Mouse (Mus musculus): Measurements from ENCODE around the gene Zic1. TPM values are rescaled to one million over a fixed set of nuclear protein-coding genes. Genes with fewer than 3 reads are reported as not detected.

The Zic1 gene
- polyA plus RNA-seq, 1 experiment from 2014 or later: 14.4 TPM

DNA sequence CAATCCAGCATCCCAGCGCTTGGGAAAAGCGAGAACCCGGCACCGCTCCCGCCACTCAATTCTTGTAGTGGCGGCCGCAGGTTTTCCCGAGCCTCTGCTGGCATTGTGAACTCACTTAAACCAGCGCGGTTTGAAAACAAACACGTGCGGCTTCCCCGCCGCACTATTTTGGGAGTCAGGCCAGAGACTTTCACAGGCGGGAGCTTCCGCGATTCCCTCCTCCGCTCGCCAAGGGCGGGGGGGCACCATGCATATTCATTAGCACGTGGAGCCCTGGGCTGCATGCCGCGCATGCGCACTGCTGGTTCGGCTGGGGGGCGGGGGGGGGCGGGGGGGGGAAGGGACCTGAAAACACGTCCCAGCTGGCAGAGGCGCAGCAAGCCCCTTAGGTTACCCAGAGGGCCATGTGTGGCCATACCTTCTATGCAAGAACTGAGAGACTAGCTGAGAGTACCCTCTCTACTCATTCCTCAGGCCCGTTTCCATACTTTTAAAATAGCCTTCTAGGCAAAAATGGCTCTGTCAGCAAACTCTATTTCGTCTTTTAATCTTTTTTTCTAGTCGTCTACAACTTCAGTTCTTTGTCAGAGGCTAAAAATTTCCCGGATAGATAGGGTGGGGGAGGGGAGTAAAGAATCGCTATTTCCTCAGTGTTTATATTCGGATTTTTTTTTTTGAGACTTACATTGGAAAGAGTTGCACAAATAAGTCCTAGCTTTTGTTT lies 9.8 kb downstream of the Zic1 start:
- under 1% methylated on average over 35 of the region's 35 CpGs for WGBS
- Histone ChIP-seq H3K4me2 (peak overlapping the region; percentile 55), H3K9me3 (no peaks in the 10 kb centered on the region), H3K27ac (peak overlapping the region; percentile 89), H3K4me1 (peaks cover 30% of the 10 kb centered on the region), H3K4me3 (replicated peaks) (peak overlapping the region; percentile 34), H3K36me3 (replicated peaks) (no peaks in the 10 kb centered on the region), H3K9ac (peak overlapping the region; percentile 64), H3K27me3 (peaks cover 52% of the 10 kb centered on the region)
- ATAC-seq (ENCODE audit: low FRiP score): peak; percentile 86

DNA sequence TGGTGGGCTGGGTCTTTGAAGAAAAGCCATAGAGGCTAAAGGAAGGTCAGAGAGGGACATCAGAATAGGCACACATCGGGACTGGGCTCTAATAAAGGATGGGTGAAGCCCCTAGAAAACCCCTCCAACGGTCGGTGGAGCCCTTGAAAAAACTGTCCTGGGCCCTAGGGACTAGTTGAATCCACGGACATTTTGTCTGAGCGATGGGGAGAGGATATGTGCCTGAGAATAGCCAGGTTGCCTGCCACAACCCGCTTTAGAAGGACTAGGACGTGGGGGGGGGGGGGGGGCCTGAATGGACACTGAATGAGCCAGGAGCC lies 10.4 kb downstream of the Zic1 start:
- peak overlapping the region; percentile 55 for H3K4me2 ChIP-seq
- 0% methylated on average over 7 of the region's 7 CpGs for WGBS
- H3K4me3 ChIP-seq (replicated peaks): peak overlapping the region; percentile 34
- no peaks in the 10 kb centered on the region for H3K36me3 ChIP-seq (replicated peaks)
- ATAC-seq (ENCODE audit: low FRiP score): no peak
- peak overlapping the region; percentile 64 for H3K9ac ChIP-seq
- no peaks in the 10 kb centered on the region for H3K9me3 ChIP-seq
- H3K27me3 ChIP-seq: peaks cover 57% of the 10 kb centered on the region
- H3K27ac ChIP-seq: peak overlapping the region; percentile 89
- peaks cover 32% of the 10 kb centered on the region for H3K4me1 ChIP-seq

GRCm38 (mm10) chr9:91354434-91355269 lies 11.0 kb downstream of the Zic1 start:
- peak overlapping the region; percentile 64 for H3K9ac ChIP-seq
- no peaks in the 10 kb centered on the region for H3K36me3 ChIP-seq (replicated peaks)
- peak overlapping the region; percentile 89 for H3K27ac ChIP-seq
- no peak for ATAC-seq (ENCODE audit: low FRiP score)
- no peaks in the 10 kb centered on the region for H3K9me3 ChIP-seq
- H3K4me1 ChIP-seq: peaks cover 32% of the 10 kb centered on the region
- H3K4me3 ChIP-seq (replicated peaks): peak overlapping the region; percentile 34
- H3K27me3 ChIP-seq: peaks cover 61% of the 10 kb centered on the region
- WGBS: 11% methylated on average over 22 of the region's 22 CpGs
- H3K4me2 ChIP-seq: peak overlapping the region; percentile 55

DNA sequence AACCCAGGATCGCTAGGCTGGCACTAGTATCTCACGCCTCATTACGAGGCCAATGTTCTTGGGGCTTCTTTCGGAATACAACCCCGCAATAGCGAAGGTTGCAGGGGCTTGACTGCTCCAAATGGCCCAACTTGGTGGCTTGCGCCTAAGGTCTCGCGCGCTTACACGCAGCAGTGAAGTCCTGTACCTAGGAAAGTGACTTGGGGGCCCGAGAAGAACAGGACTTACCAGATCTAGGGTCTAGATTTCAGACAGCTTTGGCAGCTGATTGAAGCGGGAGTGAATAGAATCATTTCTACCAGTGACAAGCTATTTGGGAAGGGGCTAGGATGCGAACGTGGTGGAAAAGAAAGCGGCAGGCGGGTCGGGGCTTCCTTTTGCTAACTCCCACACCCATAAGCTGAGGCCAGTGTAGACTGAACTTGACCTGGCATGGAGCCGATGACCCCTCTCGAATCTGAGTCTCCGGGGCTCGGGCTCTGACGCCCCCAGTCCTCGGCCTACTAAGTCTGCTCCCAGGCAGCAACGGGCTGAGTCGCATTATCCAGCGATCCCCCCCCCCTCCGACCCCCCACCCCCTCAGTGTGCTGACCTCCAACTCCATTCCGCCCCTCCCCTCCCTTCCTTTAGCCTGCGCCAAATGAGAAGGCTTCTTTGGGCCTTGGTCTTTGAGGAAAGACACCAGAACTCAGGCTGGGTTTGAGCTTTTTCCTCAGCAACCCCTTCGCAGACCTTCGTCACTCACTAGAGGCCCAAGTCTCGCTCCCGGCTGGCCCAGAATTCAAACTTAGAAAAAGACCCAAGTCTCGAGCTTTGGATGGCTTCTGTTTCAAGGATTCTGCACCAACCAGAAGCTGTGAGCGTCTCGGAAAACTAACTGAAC lies 11.8 kb downstream of the Zic1 start:
- H3K27me3 ChIP-seq: peaks cover 57% of the 10 kb centered on the region
- H3K9ac ChIP-seq: peak overlapping the region; percentile 64
- WGBS: 5% methylated on average over 37 of the region's 37 CpGs
- no peaks in the 10 kb centered on the region for H3K36me3 ChIP-seq (replicated peaks)
- peak overlapping the region; percentile 34 for H3K4me3 ChIP-seq (replicated peaks)
- peak overlapping the region; percentile 89 for H3K27ac ChIP-seq
- H3K4me2 ChIP-seq: peak overlapping the region; percentile 55
- peaks cover 32% of the 10 kb centered on the region for H3K4me1 ChIP-seq
- H3K9me3 ChIP-seq: no peaks in the 10 kb centered on the region
- no peak for ATAC-seq (ENCODE audit: low FRiP score)

- no peak for ATAC-seq (ENCODE audit: low FRiP score)
- Histone ChIP-seq H3K9ac (peak overlapping the region; percentile 64), H3K4me3 (replicated peaks) (peak overlapping the region; percentile 34), H3K9me3 (no peaks in the 10 kb centered on the region), H3K27me3 (peaks cover 55% of the 10 kb centered on the region), H3K36me3 (replicated peaks) (no peaks in the 10 kb centered on the region), H3K4me2 (peak overlapping the region; percentile 55), H3K4me1 (peaks cover 30% of the 10 kb centered on the region), H3K27ac (peak overlapping the region; percentile 89)
- WGBS: 3% methylated on average over 15 of the region's 15 CpGs
Observed at GRCm38 (mm10) chr9:91352786-91353185, 12.8 kb downstream of the Zic1 start.

DNA sequence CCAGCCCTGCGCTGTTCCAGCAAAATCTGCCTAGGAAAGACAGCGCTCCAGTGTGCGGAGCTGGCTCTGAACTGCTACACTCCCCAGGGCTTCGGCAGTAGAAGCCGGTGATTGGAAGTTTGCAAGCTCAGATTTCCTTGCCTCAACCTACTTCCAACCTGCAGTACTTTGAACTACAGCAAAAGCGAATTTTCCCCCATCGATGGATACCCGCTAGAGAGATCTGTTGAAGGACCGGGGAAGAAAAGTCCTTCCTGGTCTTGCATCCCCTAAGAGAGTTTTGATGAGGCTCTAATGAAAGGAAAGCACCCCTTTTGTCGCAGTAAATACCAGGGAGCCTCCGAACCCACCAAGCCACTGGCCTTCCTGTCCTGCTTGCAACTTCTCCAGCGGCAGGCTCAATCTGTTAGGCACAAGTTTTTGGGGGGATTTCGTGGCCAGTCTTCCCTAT lies 13.6 kb downstream of the Zic1 start:
- Histone ChIP-seq H3K4me1 (peaks cover 28% of the 10 kb centered on the region), H3K4me2 (peak overlapping the region; percentile 55), H3K27me3 (peaks cover 53% of the 10 kb centered on the region), H3K4me3 (replicated peaks) (peak overlapping the region; percentile 34), H3K9me3 (no peaks in the 10 kb centered on the region), H3K9ac (peak overlapping the region; percentile 64), H3K36me3 (replicated peaks) (no peaks in the 10 kb centered on the region), H3K27ac (peak overlapping the region; percentile 89)
- no peak for ATAC-seq (ENCODE audit: low FRiP score)
- 4% methylated on average over 13 of the region's 13 CpGs for WGBS

GRCm38 (mm10) chr9:91351361-91351760 lies 14.2 kb downstream of the Zic1 start:
- no peak for ATAC-seq (ENCODE audit: low FRiP score)
- no peaks in the 10 kb centered on the region for H3K9me3 ChIP-seq
- H3K27ac ChIP-seq: peak overlapping the region; percentile 84
- WGBS: 5% methylated on average over 5 of the region's 5 CpGs
- H3K9ac ChIP-seq: peak overlapping the region; percentile 56
- peaks cover 52% of the 10 kb centered on the region for H3K27me3 ChIP-seq
- peak overlapping the region; percentile 55 for H3K4me2 ChIP-seq
- no peaks in the 10 kb centered on the region for H3K36me3 ChIP-seq (replicated peaks)
- peak overlapping the region; percentile 34 for H3K4me3 ChIP-seq (replicated peaks)
- H3K4me1 ChIP-seq: peaks cover 28% of the 10 kb centered on the region

DNA sequence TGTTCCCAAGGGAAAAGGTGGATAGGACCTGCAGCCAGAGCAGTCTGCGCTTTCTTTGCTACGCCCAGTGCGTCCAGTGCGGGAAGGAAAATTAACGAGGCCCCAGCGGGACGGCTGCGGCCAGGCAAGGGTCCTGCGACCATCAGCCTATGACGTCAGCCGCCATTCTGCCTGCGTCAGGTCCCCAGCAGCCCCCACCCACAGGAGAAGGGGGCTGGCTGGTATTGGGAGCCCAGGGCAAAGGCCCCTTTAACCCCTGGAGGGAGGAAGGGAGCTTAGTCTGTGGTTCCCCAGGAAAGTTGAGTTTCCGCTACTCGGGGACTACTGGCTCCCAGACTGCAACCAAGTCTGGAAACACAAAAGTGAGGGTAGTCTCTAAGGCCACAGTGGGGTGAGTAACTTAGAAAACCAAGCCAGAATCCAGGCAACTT lies 14.7 kb downstream of the Zic1 start:
- peak; percentile 49 for ATAC-seq (ENCODE audit: low FRiP score)
- no peaks in the 10 kb centered on the region for H3K36me3 ChIP-seq (replicated peaks)
- H3K27ac ChIP-seq: peak overlapping the region; percentile 84
- H3K4me3 ChIP-seq (replicated peaks): peak overlapping the region; percentile 34
- peak overlapping the region; percentile 55 for H3K4me2 ChIP-seq
- WGBS: 1% methylated on average over 14 of the region's 14 CpGs
- no peaks in the 10 kb centered on the region for H3K9me3 ChIP-seq
- H3K27me3 ChIP-seq: peaks cover 50% of the 10 kb centered on the region
- peaks cover 28% of the 10 kb centered on the region for H3K4me1 ChIP-seq
- H3K9ac ChIP-seq: peak overlapping the region; percentile 56

DNA sequence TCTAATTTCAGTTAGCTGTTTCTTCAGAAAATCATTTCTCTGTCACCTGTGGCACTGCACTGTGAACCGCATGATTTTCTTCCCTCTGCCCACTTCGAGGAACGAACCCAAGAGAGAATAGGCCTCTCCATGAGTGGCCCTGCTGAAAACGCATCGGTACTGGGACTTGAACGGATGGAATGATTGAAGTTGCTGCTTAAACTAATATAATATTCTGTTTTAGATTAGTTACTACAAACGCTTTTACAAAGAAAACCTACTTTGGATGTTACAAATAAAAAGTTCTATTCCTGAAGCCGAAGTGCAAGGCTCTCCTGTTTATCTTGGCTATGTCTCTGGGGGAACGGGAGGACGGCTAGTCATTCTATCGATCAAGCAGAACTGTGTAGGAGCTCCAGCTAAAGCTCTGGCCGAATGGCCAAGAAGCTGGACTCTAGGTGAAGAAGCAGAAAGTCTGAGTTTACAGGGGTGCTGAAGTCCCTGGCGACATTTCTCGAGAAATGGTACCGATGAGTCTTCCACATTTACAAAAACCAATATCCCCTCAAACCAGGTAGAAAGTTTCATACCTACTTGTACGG lies 15.3 kb downstream of the Zic1 start:
- WGBS: 2% methylated on average over 16 of the region's 16 CpGs
- Histone ChIP-seq H3K4me2 (peak overlapping the region; percentile 55), H3K9me3 (no peaks in the 10 kb centered on the region), H3K36me3 (replicated peaks) (no peaks in the 10 kb centered on the region), H3K4me1 (peaks cover 26% of the 10 kb centered on the region), H3K4me3 (replicated peaks) (peak overlapping the region; percentile 34), H3K9ac (peak overlapping the region; percentile 56), H3K27me3 (peaks cover 48% of the 10 kb centered on the region), H3K27ac (peak overlapping the region; percentile 84)
- ATAC-seq (ENCODE audit: low FRiP score): no peak

GRCm38 (mm10) chr9:91348746-91349145 lies 16.9 kb downstream of the Zic1 start:
- Histone ChIP-seq H3K4me2 (peak overlapping the region; percentile 24; the same call in 1 of the 2 replicates), H3K27ac (no peak overlapping the region), H3K9me3 (no peaks in the 10 kb centered on the region), H3K36me3 (replicated peaks) (no peaks in the 10 kb centered on the region), H3K4me1 (peaks cover 11% of the 10 kb centered on the region), H3K4me3 (replicated peaks) (0 out of 2 replicates have a peak overlapping the region, but pooled peaks have one; percentile 10), H3K9ac (0 out of 2 replicates have a peak overlapping the region, but pooled peaks have one; percentile 17), H3K27me3 (peaks cover 32% of the 10 kb centered on the region)
- 53% methylated on average over 1 of the region's 1 CpGs for WGBS
- no peak for ATAC-seq (ENCODE audit: low FRiP score)

DNA sequence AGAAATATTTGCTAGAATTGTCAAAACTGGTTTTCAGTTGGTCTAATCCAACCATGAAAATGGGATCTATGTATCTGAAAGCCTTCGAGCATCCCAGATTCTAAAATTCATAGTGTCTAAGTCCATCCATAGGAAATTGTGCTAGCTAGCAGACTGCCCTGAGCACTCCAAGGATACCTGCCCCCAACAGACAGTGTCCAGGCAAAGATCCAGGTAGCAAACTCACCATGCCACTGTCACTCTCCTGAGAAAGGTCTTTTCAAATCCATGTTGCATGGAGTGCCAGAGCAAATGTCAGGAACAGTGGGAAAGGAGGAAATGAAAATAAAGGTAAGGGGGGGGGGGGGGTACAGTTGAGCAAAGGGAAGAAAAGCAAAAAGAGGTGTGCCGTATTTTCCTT lies 18.0 kb downstream of the Zic1 start:
- peaks cover 24% of the 10 kb centered on the region for H3K27me3 ChIP-seq
- WGBS: 79% methylated on average over 2 of the region's 2 CpGs
- no peak overlapping the region for H3K4me2 ChIP-seq
- H3K27ac ChIP-seq: no peak overlapping the region
- peaks cover 6% of the 10 kb centered on the region for H3K4me1 ChIP-seq
- no peak overlapping the region for H3K9ac ChIP-seq
- no peaks in the 10 kb centered on the region for H3K36me3 ChIP-seq (replicated peaks)
- H3K9me3 ChIP-seq: no peaks in the 10 kb centered on the region
- no peak for ATAC-seq (ENCODE audit: low FRiP score)
- no peak overlapping the region for H3K4me3 ChIP-seq (replicated peaks)

Measured in forebrain, embryonic 12.5 days (tissue).